Mouse (Mus musculus): ENCODE data around the gene Apmap.
"Not testable (repeated sequence)": the region's sequence is repeated elsewhere in the genome, so short reads cannot be mapped to it uniquely, and the experiment has no call there.

Gene Apmap

DNA sequence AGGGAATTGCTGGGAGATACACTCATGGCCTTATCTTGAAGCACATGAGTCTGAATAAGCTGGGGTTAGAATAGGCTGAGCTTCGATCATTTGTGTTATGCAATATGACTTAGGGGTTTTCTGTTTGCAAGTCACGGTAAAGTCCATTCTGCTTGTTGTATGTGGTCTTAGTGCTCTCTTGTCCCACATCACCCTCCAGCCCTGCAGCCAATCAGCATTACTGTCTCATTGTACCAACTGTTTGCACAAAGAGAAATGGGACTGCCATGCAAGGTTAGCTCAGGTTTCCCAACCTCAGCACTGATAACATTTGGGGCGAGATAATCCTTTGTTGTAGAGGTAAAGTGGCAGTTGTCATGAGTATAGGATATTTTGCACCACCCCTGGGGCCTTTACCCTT is 1.7 kb upstream of the Apmap start:
- DNase-seq: no peak

DNA sequence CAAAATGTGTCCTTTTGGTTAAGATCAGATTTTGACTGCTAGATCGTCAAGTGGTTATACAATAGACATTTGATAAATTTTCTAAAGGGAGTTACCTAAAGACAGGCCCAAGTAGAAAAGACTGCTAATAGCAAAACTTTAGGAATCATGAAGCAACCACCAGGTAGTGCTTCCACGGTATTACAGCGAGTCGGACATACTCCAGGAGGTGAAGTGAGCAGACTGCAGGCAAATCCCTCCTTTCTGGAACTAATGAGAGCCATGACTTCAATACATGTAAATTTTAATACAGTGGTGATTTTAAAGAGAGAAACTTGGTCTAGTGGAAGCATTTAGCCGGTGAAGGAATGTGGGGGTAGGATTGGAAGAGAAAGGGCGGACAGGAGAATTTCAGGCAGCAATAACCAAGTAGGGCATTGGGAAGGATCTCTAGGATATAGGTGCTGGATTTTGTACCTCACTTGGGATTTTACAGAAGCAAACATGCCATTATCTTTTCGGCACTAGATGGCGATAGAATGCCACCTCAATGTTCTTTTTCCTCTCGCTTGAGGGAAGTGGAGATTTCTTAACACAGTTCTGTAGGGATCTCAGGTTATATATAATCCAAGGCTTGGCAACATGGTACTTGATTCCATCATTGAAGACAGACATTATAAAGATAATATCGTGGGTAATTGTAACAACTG is 649 bp upstream of the Apmap start:
- DNase-seq: peak; percentile 66

- no peak for DNase-seq
Observed at GRCm38 (mm10) chr2:150607086-150607485, 1.3 kb downstream of the Apmap start.

GRCm38 (mm10) chr2:150604802-150605201 is 3.6 kb downstream of the Apmap start:
- no peak for DNase-seq

GRCm38 (mm10) chr2:150602166-150602565 is 6.2 kb downstream of the Apmap start:
- DNase-seq: no peak

DNA sequence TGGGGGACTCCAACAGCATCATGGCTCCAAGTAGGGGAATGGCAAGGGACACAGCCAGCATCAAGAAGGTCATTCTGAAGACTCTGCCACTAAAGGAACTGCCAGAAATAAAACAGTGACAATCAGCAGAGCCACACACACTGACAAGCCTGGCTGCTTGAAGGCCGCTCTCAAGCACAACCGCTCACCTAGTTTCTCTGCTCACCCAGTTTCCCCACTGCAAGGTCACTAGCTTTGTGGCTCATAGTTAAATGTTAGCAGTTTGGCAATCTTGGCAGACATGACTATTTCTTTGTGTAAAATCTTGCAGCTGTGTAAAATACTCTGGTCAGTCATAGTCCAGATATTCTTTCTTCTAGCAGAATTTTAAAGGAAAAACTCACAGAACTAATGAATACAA is 8.1 kb downstream of the Apmap start:
- no peak for DNase-seq

DNA sequence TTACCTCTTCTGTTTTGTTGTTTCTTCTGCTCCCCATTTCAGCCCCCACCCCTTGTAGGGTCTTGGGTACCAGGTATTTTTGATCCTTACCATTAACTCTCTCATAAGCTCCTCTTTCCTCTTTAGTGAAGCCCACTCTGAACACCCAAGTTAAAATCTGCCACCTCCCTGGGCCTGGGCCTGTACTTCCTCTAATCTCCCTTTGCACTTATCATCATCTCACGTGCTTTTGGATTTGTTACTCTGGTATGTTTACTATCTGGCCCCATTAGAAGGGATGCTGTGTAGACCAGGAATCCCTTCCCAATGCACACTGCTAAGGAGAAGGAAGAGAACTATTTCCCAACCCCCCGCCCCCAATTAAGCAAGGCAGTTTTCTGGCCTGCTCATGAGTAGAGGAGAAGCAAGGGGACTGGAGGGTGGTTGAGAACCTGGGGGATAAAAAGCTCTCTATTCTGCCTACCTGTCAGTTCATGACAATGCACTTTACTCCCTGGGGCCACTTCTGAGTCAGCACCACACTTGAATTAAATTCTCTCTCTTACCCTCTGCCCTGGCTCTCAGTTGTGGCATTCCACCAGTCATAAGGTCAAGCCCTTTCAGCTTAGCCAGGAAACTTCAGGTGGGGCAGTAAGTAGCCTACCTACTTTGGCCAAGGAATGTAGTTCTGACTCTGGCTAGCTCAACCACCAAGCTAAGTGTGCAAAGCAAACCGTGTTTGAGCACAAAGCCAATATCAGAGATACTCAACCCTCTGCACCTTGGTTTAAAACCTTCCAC is 12.8 kb downstream of the Apmap start:
- no peak for DNase-seq

DNA sequence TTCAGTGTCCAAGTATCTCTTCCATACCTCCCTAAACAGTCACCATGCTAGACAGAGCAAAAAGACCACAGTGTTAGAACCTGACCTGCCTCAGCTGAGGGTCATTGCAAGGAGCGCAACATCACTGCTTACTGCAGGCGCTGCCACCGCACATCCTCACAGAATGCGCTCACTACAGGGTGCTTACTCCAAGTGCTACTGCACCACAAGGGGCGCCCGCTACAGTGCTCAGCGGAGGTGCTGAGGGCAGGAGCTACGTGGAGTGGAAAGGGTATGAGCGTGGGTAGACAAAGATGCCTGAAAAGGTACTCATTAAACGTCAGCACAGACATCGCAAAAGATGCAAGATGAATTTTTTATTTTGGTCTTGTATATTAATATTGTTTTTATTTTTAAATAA is 19.3 kb downstream of the Apmap start:
- no peak for DNase-seq

GRCm38 (mm10) chr2:150579628-150580027 is 28.7 kb downstream of the Apmap start:
- DNase-seq: no peak

DNA sequence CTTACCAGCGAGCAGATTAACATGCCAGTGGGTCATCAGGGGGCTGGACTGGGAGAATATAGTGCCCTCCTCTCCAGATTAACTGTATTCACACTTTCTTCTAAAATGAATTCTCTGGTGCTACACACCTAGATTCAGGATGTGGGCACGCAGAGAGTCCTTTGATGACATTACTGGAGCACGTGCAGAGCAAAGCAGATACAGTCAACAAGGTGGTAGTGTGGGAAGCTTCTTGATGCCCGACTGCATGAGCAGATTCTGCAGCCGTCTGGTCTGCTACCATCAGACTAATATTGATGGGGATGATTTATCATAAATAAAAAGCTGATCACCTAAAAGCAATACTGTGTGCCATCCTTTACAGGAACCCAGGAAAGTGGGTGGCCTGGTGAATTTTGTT is 29.8 kb downstream of the Apmap start:
- DNase-seq: peak; percentile 65

DNA sequence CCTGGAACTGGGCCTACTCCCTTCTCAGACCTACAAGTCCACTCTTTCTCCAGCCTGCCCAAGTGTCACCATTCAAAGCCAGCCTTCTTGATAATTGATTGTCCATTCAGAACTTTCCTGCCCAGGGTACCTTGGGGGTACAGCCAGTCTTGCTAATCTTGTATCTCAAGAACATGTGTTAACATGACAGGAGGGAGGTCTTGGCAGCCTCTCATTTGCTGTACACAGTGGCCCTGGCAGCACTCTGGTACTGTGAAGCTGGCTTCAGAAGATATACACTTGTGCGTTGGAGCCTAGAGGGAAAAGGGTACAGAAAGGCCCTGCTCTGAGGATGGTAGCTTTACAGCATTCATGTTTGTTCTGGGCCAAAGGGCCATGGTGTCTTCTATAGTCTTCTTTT is 32.1 kb downstream of the Apmap start:
- DNase-seq: no peak

GRCm38 (mm10) chr2:150572463-150572862 is 35.9 kb downstream of the Apmap start:
- DNase-seq: no peak

GRCm38 (mm10) chr2:150570761-150571160 is 37.6 kb downstream of the Apmap start:
- DNase-seq: no peak

DNA sequence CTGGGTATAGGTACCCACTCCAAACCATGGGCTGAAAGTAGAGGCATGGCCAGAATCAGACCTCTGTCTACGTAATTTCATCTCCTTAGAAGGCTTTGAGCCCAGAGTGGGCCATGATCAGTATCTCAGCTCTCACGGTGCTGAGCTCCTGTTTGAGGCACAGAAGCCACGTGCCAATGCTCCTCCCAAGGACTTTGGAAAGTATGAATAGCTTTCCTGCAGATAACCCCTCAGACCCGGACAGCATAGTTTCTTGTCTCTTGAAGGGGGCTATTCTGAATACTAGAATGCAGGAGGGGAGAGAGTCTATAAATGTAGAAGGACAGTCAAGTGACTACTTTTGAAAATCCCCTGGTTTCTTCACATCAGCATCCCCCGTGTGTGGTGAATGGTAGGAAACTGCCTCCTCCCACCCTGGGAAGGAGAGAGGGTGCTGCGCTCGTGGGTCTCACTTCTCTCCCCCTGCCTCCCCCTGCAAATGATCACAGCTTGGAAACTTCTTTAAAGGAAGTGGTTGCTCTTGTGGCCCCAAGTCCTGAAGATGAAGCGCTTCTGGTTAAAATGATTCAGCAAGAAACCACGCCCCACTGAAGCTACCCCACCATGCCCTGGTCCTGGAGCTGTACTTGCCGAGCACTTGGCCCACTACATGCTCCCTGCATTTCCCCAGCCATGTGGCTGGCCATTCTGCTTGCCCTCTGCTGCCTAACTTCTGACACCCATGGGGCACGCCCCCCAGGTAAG is 38.3 kb downstream of the Apmap start, which contains the start of gene Cst7:
TSS of gene Cst7 (plus strand) at position 569 of the 744 bp plus-strand sequence.
- peak; percentile 59 for DNase-seq

DNA sequence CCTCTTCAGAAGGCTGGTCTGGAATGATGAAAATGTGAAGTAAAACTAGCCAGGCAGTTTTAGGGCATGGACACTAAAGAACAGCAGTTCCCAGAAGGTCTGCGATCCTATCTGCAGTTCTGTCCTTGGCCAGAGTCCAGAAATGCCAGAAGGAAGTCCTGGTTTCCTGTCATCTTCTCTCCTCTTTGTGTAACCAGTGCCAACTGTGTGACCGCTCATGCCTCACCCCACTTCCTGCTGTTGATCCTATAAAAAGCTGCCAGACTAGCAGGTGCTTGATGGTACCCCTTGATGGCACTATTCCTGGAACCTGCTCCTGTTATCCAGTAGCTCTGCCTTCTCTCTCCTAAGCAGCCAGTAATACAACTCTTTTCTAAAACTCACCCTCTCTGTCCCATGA is 41.3 kb downstream of the Apmap start:
- no peak for DNase-seq

- DNase-seq: peak; percentile 59
Observed at GRCm38 (mm10) chr2:150558568-150558967, 49.8 kb downstream of the Apmap start.

GRCm38 (mm10) chr2:150549576-150549975 is 58.8 kb downstream of the Apmap start:
- not testable (repeated sequence) for DNase-seq

Measured in thymus, postnatal 14 days (tissue).